Mouse (Mus musculus): ENCODE results near the gene Grip1. TPM values are rescaled to one million over a fixed set of nuclear protein-coding genes. Genes with fewer than 3 reads are reported as not detected.

The Grip1 gene
- polyA plus RNA-seq, 1 experiment from 2014 or later, result 3.3 TPM

GRCm38 (mm10) chr10:119824521-119824920 lies 370.9 kb downstream of the Grip1 start:
- H3K4me2 ChIP-seq (replicated peaks; ENCODE audit: low read depth, low read length), result no peak overlapping the region

GRCm38 (mm10) chr10:119830388-119830956 lies 376.8 kb downstream of the Grip1 start:
- H3K9ac ChIP-seq (replicated peaks; ENCODE audit: low read length), result no peak overlapping the region
- WGBS, result 69% methylated on average over 6 of the region's 6 CpGs

More at GRCm38 (mm10) chr10:119824521-119824920, 370.9 kb downstream of the Grip1 start:
- no peaks in the 10 kb centered on the region; the same call in 1 of the 2 replicates for H3K9me3 ChIP-seq (ENCODE audit: low read length)
- H3K27me3 ChIP-seq (ENCODE audit: insufficient read depth, low read length), result no peaks in the 10 kb centered on the region
- H3K36me3 ChIP-seq (ENCODE audit: insufficient read depth, low read length), result no peaks in the 10 kb centered on the region
- H3K4me1 ChIP-seq (ENCODE audit: insufficient read depth, low read length), result peaks cover 4% of the 10 kb centered on the region; the same call in 1 of the 2 replicates
- no peak overlapping the region for H3K4me3 ChIP-seq (ENCODE audit: low read length)
- no peak overlapping the region for H3K27ac ChIP-seq (ENCODE audit: low read length)
- ATAC-seq (ENCODE audit: low FRiP score, low TSS enrichment), result peak; percentile 46; the same call in 1 of the 2 replicates
- 34% methylated on average over 11 of the region's 11 CpGs for WGBS
- H3K9ac ChIP-seq (replicated peaks; ENCODE audit: low read length), result no peak overlapping the region

GRCm38 (mm10) chr10:119831086-119831485 lies 377.5 kb downstream of the Grip1 start:
- ATAC-seq (ENCODE audit: low FRiP score, low TSS enrichment), result no peak
- WGBS, result 100% methylated on average over 1 of the region's 1 CpGs
- Histone ChIP-seq H3K36me3 (ENCODE audit: insufficient read depth, low read length) (no peaks in the 10 kb centered on the region), H3K27me3 (ENCODE audit: insufficient read depth, low read length) (no peaks in the 10 kb centered on the region), H3K27ac (ENCODE audit: low read length) (no peak overlapping the region), H3K4me2 (replicated peaks; ENCODE audit: low read depth, low read length) (no peak overlapping the region), H3K9me3 (ENCODE audit: low read length) (peaks cover 7% of the 10 kb centered on the region; the same call in 1 of the 2 replicates), H3K4me3 (ENCODE audit: low read length) (no peak overlapping the region), H3K9ac (replicated peaks; ENCODE audit: low read length) (no peak overlapping the region), H3K4me1 (ENCODE audit: insufficient read depth, low read length) (no peaks in the 10 kb centered on the region)

More at GRCm38 (mm10) chr10:119830388-119830956, 376.8 kb downstream of the Grip1 start:
- H3K9me3 ChIP-seq (ENCODE audit: low read length), result peaks cover 7% of the 10 kb centered on the region; the same call in 1 of the 2 replicates
- no peaks in the 10 kb centered on the region for H3K4me1 ChIP-seq (ENCODE audit: insufficient read depth, low read length)
- no peak overlapping the region for H3K27ac ChIP-seq (ENCODE audit: low read length)
- H3K4me2 ChIP-seq (replicated peaks; ENCODE audit: low read depth, low read length), result no peak overlapping the region
- no peaks in the 10 kb centered on the region for H3K27me3 ChIP-seq (ENCODE audit: insufficient read depth, low read length)
- no peaks in the 10 kb centered on the region for H3K36me3 ChIP-seq (ENCODE audit: insufficient read depth, low read length)
- no peak overlapping the region for H3K4me3 ChIP-seq (ENCODE audit: low read length)
- no peak for ATAC-seq (ENCODE audit: low FRiP score, low TSS enrichment)

- no peak overlapping the region for H3K4me3 ChIP-seq (ENCODE audit: low read length)
These were observed 379.7 kb downstream of the Grip1 start for GRCm38 (mm10) chr10:119833334-119833733.

GRCm38 (mm10) chr10:119834122-119834521 lies 380.5 kb downstream of the Grip1 start:
- Histone ChIP-seq H3K9ac (replicated peaks; ENCODE audit: low read length) (no peak overlapping the region), H3K4me3 (ENCODE audit: low read length) (no peak overlapping the region), H3K27ac (ENCODE audit: low read length) (no peak overlapping the region), H3K9me3 (ENCODE audit: low read length) (peaks cover 7% of the 10 kb centered on the region; the same call in 1 of the 2 replicates), H3K27me3 (ENCODE audit: insufficient read depth, low read length) (no peaks in the 10 kb centered on the region), H3K36me3 (ENCODE audit: insufficient read depth, low read length) (no peaks in the 10 kb centered on the region), H3K4me1 (ENCODE audit: insufficient read depth, low read length) (no peaks in the 10 kb centered on the region), H3K4me2 (replicated peaks; ENCODE audit: low read depth, low read length) (no peak overlapping the region)
- WGBS, result 55% methylated on average over 4 of the region's 4 CpGs
- no peak for ATAC-seq (ENCODE audit: low FRiP score, low TSS enrichment)

More at GRCm38 (mm10) chr10:119833334-119833733, 379.7 kb downstream of the Grip1 start:
- 44% methylated on average over 5 of the region's 5 CpGs for WGBS
- Histone ChIP-seq H3K36me3 (ENCODE audit: insufficient read depth, low read length) (no peaks in the 10 kb centered on the region), H3K27ac (ENCODE audit: low read length) (no peak overlapping the region), H3K9ac (replicated peaks; ENCODE audit: low read length) (no peak overlapping the region), H3K27me3 (ENCODE audit: insufficient read depth, low read length) (no peaks in the 10 kb centered on the region), H3K4me1 (ENCODE audit: insufficient read depth, low read length) (no peaks in the 10 kb centered on the region), H3K9me3 (ENCODE audit: low read length) (peaks cover 7% of the 10 kb centered on the region; the same call in 1 of the 2 replicates), H3K4me2 (replicated peaks; ENCODE audit: low read depth, low read length) (no peak overlapping the region)
- ATAC-seq (ENCODE audit: low FRiP score, low TSS enrichment), result no peak; the same call in 1 of the 2 replicates

GRCm38 (mm10) chr10:119839645-119840044 lies 386.0 kb downstream of the Grip1 start:
- Histone ChIP-seq H3K27ac (ENCODE audit: low read length) (no peak overlapping the region), H3K36me3 (ENCODE audit: insufficient read depth, low read length) (no peaks in the 10 kb centered on the region), H3K27me3 (ENCODE audit: insufficient read depth, low read length) (no peaks in the 10 kb centered on the region), H3K9ac (replicated peaks; ENCODE audit: low read length) (no peak overlapping the region), H3K9me3 (ENCODE audit: low read length) (no peaks in the 10 kb centered on the region), H3K4me1 (ENCODE audit: insufficient read depth, low read length) (no peaks in the 10 kb centered on the region), H3K4me3 (ENCODE audit: low read length) (no peak overlapping the region), H3K4me2 (replicated peaks; ENCODE audit: low read depth, low read length) (no peak overlapping the region)
- peak; percentile 51; the same call in 1 of the 2 replicates for ATAC-seq (ENCODE audit: low FRiP score, low TSS enrichment)
- 84% methylated on average over 10 of the region's 11 CpGs for WGBS

GRCm38 (mm10) chr10:119842004-119842403 lies 388.4 kb downstream of the Grip1 start:
- H3K4me1 ChIP-seq (ENCODE audit: insufficient read depth, low read length), result no peaks in the 10 kb centered on the region
- no peaks in the 10 kb centered on the region for H3K27me3 ChIP-seq (ENCODE audit: insufficient read depth, low read length)
- no peaks in the 10 kb centered on the region for H3K36me3 ChIP-seq (ENCODE audit: insufficient read depth, low read length)
- no peak overlapping the region for H3K27ac ChIP-seq (ENCODE audit: low read length)
- no peak for ATAC-seq (ENCODE audit: low FRiP score, low TSS enrichment)
- no peak overlapping the region for H3K4me2 ChIP-seq (replicated peaks; ENCODE audit: low read depth, low read length)
- no peaks in the 10 kb centered on the region for H3K9me3 ChIP-seq (ENCODE audit: low read length)
- whole genome bisulfite sequencing, result 92% methylated on average over 4 of the region's 4 CpGs
- H3K4me3 ChIP-seq (ENCODE audit: low read length), result no peak overlapping the region
- no peak overlapping the region for H3K9ac ChIP-seq (replicated peaks; ENCODE audit: low read length)

GRCm38 (mm10) chr10:119845705-119846410 lies 392.2 kb downstream of the Grip1 start:
- 86% methylated on average over 11 of the region's 11 CpGs for WGBS
- no peak overlapping the region for H3K4me2 ChIP-seq (replicated peaks; ENCODE audit: low read depth, low read length)
- H3K36me3 ChIP-seq (ENCODE audit: insufficient read depth, low read length), result no peaks in the 10 kb centered on the region
- H3K4me3 ChIP-seq (ENCODE audit: low read length), result no peak overlapping the region
- no peaks in the 10 kb centered on the region for H3K4me1 ChIP-seq (ENCODE audit: insufficient read depth, low read length)
- H3K27ac ChIP-seq (ENCODE audit: low read length), result no peak overlapping the region
- H3K9me3 ChIP-seq (ENCODE audit: low read length), result no peaks in the 10 kb centered on the region
- no peak overlapping the region for H3K9ac ChIP-seq (replicated peaks; ENCODE audit: low read length)
- H3K27me3 ChIP-seq (ENCODE audit: insufficient read depth, low read length), result no peaks in the 10 kb centered on the region
- ATAC-seq (ENCODE audit: low FRiP score, low TSS enrichment), result no peak

- H3K4me3 ChIP-seq (ENCODE audit: low read length), result no peak overlapping the region
- H3K27ac ChIP-seq (ENCODE audit: low read length), result no peak overlapping the region
- H3K4me1 ChIP-seq (ENCODE audit: insufficient read depth, low read length), result no peaks in the 10 kb centered on the region
- 55% methylated on average over 11 of the region's 11 CpGs for WGBS
- ATAC-seq (ENCODE audit: low FRiP score, low TSS enrichment), result no peak
- H3K27me3 ChIP-seq (ENCODE audit: insufficient read depth, low read length), result no peaks in the 10 kb centered on the region
- H3K4me2 ChIP-seq (replicated peaks; ENCODE audit: low read depth, low read length), result no peak overlapping the region
- H3K9ac ChIP-seq (replicated peaks; ENCODE audit: low read length), result no peak overlapping the region
- H3K9me3 ChIP-seq (ENCODE audit: low read length), result no peaks in the 10 kb centered on the region
- no peaks in the 10 kb centered on the region for H3K36me3 ChIP-seq (ENCODE audit: insufficient read depth, low read length)
These were observed 398.0 kb downstream of the Grip1 start for GRCm38 (mm10) chr10:119851594-119851993.
